Mouse (Mus musculus): ENCODE measurements at regions not wholly inside any gene's neighbourhood (a gene's known extent, or its start where the extent isn't known, plus 50 kb on each side); places are given as distances from the start of the nearest gene placed in this dataset.

- no peak for TF ChIP-seq POLR2A (IDR thresholded peaks at IDR 0.05; ENCODE audit: control insufficient read depth, extremely low read depth, insufficient read depth, low read length, poor library complexity)
- TF ChIP-seq CTCF (IDR thresholded peaks at IDR 0.05; ENCODE audit: borderline replicate concordance, control insufficient read depth, extremely low read depth, insufficient read depth, low read length, poor library complexity) = no peak
Measured at GRCm38 (mm10) chr10:100792569-100792968, 202.3 kb downstream of the 1700017N19Rik start.
